Mouse (Mus musculus): ENCODE results near the gene Dnajb6. TPM values are rescaled to one million over a fixed set of nuclear protein-coding genes. Genes with fewer than 3 reads are reported as not detected.
"Not testable (repeated sequence)": the region's sequence is repeated elsewhere in the genome, so short reads cannot be mapped to it uniquely, and the experiment has no call there.

The Dnajb6 gene
- polyA plus RNA-seq, 1 experiment from 2014 or later = 226 TPM

GRCm38 (mm10) chr5:29773460-29774150, 38.1 kb downstream of the Dnajb6 start:
- no peaks in the 10 kb centered on the region for H3K4me1 ChIP-seq (replicated peaks; ENCODE audit: control insufficient read depth, insufficient read depth, low read length)
- WGBS = 90% methylated on average over 13 of the region's 13 CpGs
- H3K9ac ChIP-seq (ENCODE audit: low read length) = no peak overlapping the region
- H3K27me3 ChIP-seq (ENCODE audit: control insufficient read depth, insufficient read depth, low read length) = no peaks in the 10 kb centered on the region
- H3K4me2 ChIP-seq (ENCODE audit: low read depth, low read length, severe bottlenecking) = no peak overlapping the region
- no peak overlapping the region for H3K4me3 ChIP-seq (ENCODE audit: low read depth, low read length)
- ATAC-seq (replicated peaks; ENCODE audit: low FRiP score) = no peak
- H3K36me3 ChIP-seq (ENCODE audit: control insufficient read depth, insufficient read depth, low read length) = no peaks in the 10 kb centered on the region; the same call in 1 of the 2 replicates
- no peak for DNase-seq (ENCODE audit: low spot score)
- no peak overlapping the region for H3K27ac ChIP-seq (ENCODE audit: low read depth, low read length)
- H3K9me3 ChIP-seq (ENCODE audit: control insufficient read depth, low read length) = no peaks in the 10 kb centered on the region

DNA sequence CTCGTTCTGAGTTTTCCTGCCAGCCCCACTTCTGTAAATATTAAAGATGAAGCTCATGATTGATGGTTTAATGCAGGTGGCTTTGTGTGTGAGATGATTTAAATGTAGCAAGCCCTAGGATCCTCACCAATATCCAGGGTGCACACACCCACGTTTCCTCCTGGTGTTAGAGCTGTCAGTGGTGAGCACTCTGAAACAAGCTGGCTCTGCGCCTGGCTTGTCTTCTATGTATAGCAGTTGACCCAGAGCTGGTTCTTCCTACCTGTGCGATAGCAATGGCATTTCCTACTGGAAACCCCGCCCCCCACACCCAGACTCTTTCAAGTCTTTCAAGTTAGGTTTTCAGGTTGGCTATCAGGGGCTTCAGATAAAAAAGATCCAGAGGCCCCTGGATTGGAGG, 39.9 kb downstream of the Dnajb6 start:
- Histone ChIP-seq H3K4me2 (ENCODE audit: low read depth, low read length, severe bottlenecking) (no peak overlapping the region), H3K36me3 (ENCODE audit: control insufficient read depth, insufficient read depth, low read length) (no peaks in the 10 kb centered on the region; the same call in 1 of the 2 replicates), H3K4me3 (ENCODE audit: low read depth, low read length) (no peak overlapping the region), H3K9me3 (ENCODE audit: control insufficient read depth, low read length) (no peaks in the 10 kb centered on the region), H3K4me1 (replicated peaks; ENCODE audit: control insufficient read depth, insufficient read depth, low read length) (no peaks in the 10 kb centered on the region), H3K27me3 (ENCODE audit: control insufficient read depth, insufficient read depth, low read length) (no peaks in the 10 kb centered on the region), H3K27ac (ENCODE audit: low read depth, low read length) (no peak overlapping the region), H3K9ac (ENCODE audit: low read length) (no peak overlapping the region)
- ATAC-seq (replicated peaks; ENCODE audit: low FRiP score) (no peak), DNase-seq (ENCODE audit: low spot score) (no peak)
- WGBS = 89% methylated on average over 5 of the region's 5 CpGs

DNA sequence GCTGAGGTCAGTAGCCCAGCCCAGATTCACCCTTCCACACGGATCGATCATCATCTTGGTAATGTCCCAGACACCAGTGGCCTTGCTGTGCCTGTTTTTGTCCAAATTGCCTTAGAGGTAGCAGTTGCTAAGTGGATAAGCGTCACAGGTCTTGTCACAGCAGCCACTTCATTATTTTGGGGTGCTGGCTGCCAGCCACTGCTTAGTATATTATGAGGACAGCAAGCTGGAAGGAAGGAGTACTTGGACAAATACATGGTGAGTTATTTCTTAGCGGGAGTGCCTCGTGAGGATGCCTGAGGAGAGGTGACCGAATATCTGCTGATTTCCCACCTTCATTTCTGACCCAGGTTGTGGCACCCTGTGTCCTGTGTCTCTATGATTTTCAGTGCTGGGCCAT, 42.5 kb downstream of the Dnajb6 start:
- Histone ChIP-seq H3K4me2 (ENCODE audit: low read depth, low read length, severe bottlenecking) (no peak overlapping the region), H3K9ac (ENCODE audit: low read length) (no peak overlapping the region), H3K27me3 (ENCODE audit: control insufficient read depth, insufficient read depth, low read length) (no peaks in the 10 kb centered on the region), H3K9me3 (ENCODE audit: control insufficient read depth, low read length) (no peaks in the 10 kb centered on the region), H3K27ac (ENCODE audit: low read depth, low read length) (no peak overlapping the region), H3K36me3 (ENCODE audit: control insufficient read depth, insufficient read depth, low read length) (no peaks in the 10 kb centered on the region; the same call in 1 of the 2 replicates), H3K4me3 (ENCODE audit: low read depth, low read length) (no peak overlapping the region), H3K4me1 (replicated peaks; ENCODE audit: control insufficient read depth, insufficient read depth, low read length) (no peaks in the 10 kb centered on the region)
- 93% methylated on average over 6 of the region's 6 CpGs for WGBS
- DNase-seq (ENCODE audit: low spot score) (no peak), ATAC-seq (replicated peaks; ENCODE audit: low FRiP score) (no peak)

- not testable (repeated sequence) for H3K9me3 ChIP-seq (ENCODE audit: control insufficient read depth, low read length); H3K4me3 ChIP-seq (ENCODE audit: low read depth, low read length); H3K4me1 ChIP-seq (replicated peaks; ENCODE audit: control insufficient read depth, insufficient read depth, low read length); H3K27me3 ChIP-seq (ENCODE audit: control insufficient read depth, insufficient read depth, low read length); H3K9ac ChIP-seq (ENCODE audit: low read length); DNase-seq (ENCODE audit: low spot score); H3K4me2 ChIP-seq (ENCODE audit: low read depth, low read length, severe bottlenecking); H3K36me3 ChIP-seq (ENCODE audit: control insufficient read depth, insufficient read depth, low read length); ATAC-seq (replicated peaks; ENCODE audit: low FRiP score); H3K27ac ChIP-seq (ENCODE audit: low read depth, low read length)
- over 99% methylated on average over 8 of the region's 9 CpGs for WGBS
These were observed 44.2 kb downstream of the Dnajb6 start for GRCm38 (mm10) chr5:29779733-29780132.

DNA sequence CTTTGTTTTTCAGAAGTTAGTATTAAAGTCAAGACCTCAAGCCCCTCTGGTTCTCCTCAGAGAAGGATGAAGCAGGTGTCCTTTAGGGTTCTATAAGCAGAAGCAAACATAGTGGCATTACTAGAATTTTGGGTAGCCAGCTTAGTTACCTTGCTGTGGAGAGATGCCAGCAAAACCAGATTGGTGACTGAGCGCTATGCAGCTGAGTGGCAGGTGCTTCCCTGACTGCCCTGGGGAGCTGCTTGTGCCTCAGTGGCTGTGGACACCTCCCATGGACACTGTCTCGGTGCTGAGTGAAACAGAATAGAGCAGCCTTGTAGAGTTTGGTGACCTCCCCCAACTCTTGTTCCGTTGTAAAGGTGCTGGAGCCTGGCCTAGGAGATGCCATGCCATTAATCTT, 46.8 kb downstream of the Dnajb6 start:
- Histone ChIP-seq H3K9me3 (ENCODE audit: control insufficient read depth, low read length) (no peaks in the 10 kb centered on the region), H3K4me1 (replicated peaks; ENCODE audit: control insufficient read depth, insufficient read depth, low read length) (no peaks in the 10 kb centered on the region), H3K27ac (ENCODE audit: low read depth, low read length) (no peak overlapping the region), H3K4me2 (ENCODE audit: low read depth, low read length, severe bottlenecking) (no peak overlapping the region), H3K36me3 (ENCODE audit: control insufficient read depth, insufficient read depth, low read length) (no peaks in the 10 kb centered on the region; the same call in 1 of the 2 replicates), H3K9ac (ENCODE audit: low read length) (no peak overlapping the region), H3K27me3 (ENCODE audit: control insufficient read depth, insufficient read depth, low read length) (no peaks in the 10 kb centered on the region), H3K4me3 (ENCODE audit: low read depth, low read length) (no peak overlapping the region)
- ATAC-seq (replicated peaks; ENCODE audit: low FRiP score) = no peak
- 93% methylated on average over 3 of the region's 3 CpGs for WGBS
- no peak for DNase-seq (ENCODE audit: low spot score)

GRCm38 (mm10) chr5:29784906-29785305, 49.4 kb downstream of the Dnajb6 start:
- not testable (repeated sequence) for H3K9ac ChIP-seq (ENCODE audit: low read length); H3K9me3 ChIP-seq (ENCODE audit: control insufficient read depth, low read length); DNase-seq (ENCODE audit: low spot score); H3K27ac ChIP-seq (ENCODE audit: low read depth, low read length); ATAC-seq (replicated peaks; ENCODE audit: low FRiP score); H3K4me2 ChIP-seq (ENCODE audit: low read depth, low read length, severe bottlenecking); H3K4me1 ChIP-seq (replicated peaks; ENCODE audit: control insufficient read depth, insufficient read depth, low read length); H3K27me3 ChIP-seq (ENCODE audit: control insufficient read depth, insufficient read depth, low read length); H3K4me3 ChIP-seq (ENCODE audit: low read depth, low read length); H3K36me3 ChIP-seq (ENCODE audit: control insufficient read depth, insufficient read depth, low read length)
- 100% methylated on average over 9 of the region's 13 CpGs for WGBS

DNA sequence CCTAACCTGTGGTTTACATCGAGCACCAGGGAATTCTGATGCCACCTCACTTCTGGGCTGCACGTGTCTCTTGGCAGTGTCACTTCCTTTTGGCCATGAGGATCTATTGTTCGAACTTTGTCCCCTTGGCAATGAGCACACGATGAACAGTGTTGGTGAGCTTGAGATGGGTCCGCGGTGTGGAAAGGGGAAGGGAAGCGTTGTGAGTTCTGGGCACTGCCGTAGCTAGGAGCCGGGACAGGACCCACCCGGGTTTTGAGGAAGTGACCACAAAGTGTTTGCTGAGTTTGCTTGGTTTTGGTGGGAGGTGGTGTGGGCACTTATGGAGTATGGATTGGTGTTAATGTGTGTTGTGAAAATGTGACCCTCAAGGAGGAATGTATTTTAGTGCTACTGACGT, 50.5 kb downstream of the Dnajb6 start:
- H3K4me1 ChIP-seq (replicated peaks; ENCODE audit: control insufficient read depth, insufficient read depth, low read length); H3K4me3 ChIP-seq (ENCODE audit: low read depth, low read length); H3K27ac ChIP-seq (ENCODE audit: low read depth, low read length); ATAC-seq (replicated peaks; ENCODE audit: low FRiP score); H3K4me2 ChIP-seq (ENCODE audit: low read depth, low read length, severe bottlenecking); H3K9ac ChIP-seq (ENCODE audit: low read length); H3K27me3 ChIP-seq (ENCODE audit: control insufficient read depth, insufficient read depth, low read length); DNase-seq (ENCODE audit: low spot score); H3K36me3 ChIP-seq (ENCODE audit: control insufficient read depth, insufficient read depth, low read length); H3K9me3 ChIP-seq (ENCODE audit: control insufficient read depth, low read length): not testable (repeated sequence)
- WGBS = 97% methylated on average over 1 of the region's 11 CpGs

DNA sequence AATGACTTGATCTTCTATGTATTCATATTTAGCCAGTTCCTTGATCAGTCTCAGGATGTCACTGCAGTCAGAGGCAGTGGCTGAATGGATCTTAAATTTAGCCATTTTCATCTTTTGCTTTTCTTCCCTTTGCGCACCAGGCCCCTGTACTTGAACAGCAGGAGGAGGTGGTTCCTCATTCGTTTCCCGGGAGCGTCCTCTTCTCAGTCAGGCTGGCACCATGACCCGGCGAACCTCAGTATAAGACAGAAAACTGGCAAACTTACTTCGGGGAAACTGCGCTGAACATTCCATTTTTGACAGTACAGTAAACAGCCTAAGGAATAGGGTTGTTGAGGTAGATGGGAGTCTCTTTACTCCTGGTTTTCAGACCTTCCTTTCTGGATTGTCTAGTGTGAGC, 59.4 kb downstream of the Dnajb6 start:
- 91% methylated on average over 5 of the region's 8 CpGs for WGBS
- not testable (repeated sequence) for H3K4me2 ChIP-seq (ENCODE audit: low read depth, low read length, severe bottlenecking); ATAC-seq (replicated peaks; ENCODE audit: low FRiP score); H3K27ac ChIP-seq (ENCODE audit: low read depth, low read length); H3K9me3 ChIP-seq (ENCODE audit: control insufficient read depth, low read length); H3K9ac ChIP-seq (ENCODE audit: low read length); H3K36me3 ChIP-seq (ENCODE audit: control insufficient read depth, insufficient read depth, low read length); DNase-seq (ENCODE audit: low spot score); H3K4me3 ChIP-seq (ENCODE audit: low read depth, low read length); H3K27me3 ChIP-seq (ENCODE audit: control insufficient read depth, insufficient read depth, low read length); H3K4me1 ChIP-seq (replicated peaks; ENCODE audit: control insufficient read depth, insufficient read depth, low read length)

DNA sequence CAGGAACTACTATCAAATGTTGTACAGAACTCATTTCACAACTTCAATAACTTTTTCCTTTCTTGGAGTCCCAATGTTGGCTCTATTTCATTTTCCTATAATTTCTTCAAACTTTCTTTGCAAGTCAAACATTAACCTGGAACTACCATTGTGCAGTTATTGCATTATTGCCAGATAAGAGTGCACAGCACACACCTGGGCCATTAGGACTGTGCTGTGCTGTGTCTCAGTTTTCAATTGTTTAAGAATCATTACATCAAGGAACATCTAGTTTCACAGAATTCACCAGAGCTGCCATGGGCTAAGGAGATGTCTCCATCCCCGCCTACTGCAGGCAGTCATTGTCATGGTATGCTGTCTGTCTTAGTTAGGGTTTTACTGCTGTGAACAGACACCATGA, 73.5 kb downstream of the Dnajb6 start:
- H3K27me3 ChIP-seq (ENCODE audit: control insufficient read depth, insufficient read depth, low read length) = no peaks in the 10 kb centered on the region
- no peak overlapping the region for H3K27ac ChIP-seq (ENCODE audit: low read depth, low read length)
- no peak overlapping the region for H3K4me2 ChIP-seq (ENCODE audit: low read depth, low read length, severe bottlenecking)
- H3K4me3 ChIP-seq (ENCODE audit: low read depth, low read length) = no peak overlapping the region
- no peaks in the 10 kb centered on the region for H3K9me3 ChIP-seq (ENCODE audit: control insufficient read depth, low read length)
- no peaks in the 10 kb centered on the region for H3K4me1 ChIP-seq (replicated peaks; ENCODE audit: control insufficient read depth, insufficient read depth, low read length)
- DNase-seq (ENCODE audit: low spot score) = no peak
- no peak for ATAC-seq (replicated peaks; ENCODE audit: low FRiP score)
- no peak overlapping the region for H3K9ac ChIP-seq (ENCODE audit: low read length)
- no peaks in the 10 kb centered on the region for H3K36me3 ChIP-seq (ENCODE audit: control insufficient read depth, insufficient read depth, low read length)
- WGBS = 74% methylated on average over 1 of the region's 1 CpGs
